ENCODE assay signal across 19 mouse cellular contexts in the genomic region with DNA sequence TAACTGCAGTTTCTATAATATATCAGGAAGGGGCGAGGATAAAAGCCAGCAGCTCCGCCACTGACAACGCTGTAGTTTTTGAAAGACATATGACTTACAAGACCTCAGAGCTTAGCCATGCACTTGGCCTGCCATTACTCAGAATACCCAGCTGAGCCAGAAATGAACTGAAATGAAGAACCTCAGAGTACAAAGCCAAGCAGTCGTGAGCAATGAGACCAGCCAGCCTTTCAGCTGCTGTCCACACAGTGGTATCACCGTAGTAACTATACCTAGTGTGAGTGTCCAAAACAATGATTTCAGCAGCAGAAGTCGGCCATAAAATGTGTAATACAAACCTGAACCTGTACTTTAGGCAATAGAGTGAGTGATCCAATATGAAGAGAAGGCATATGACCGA. TPM values are rescaled to one million over a fixed set of nuclear protein-coding genes. Genes with fewer than 3 reads are reported as not detected.
DNase-seq lines count a peak whose midpoint lies in the region; ATAC-seq and TF ChIP-seq lines count a peak whose summit lies in the region.
"Had no signal": no experiment of that assay in that cellular context is flagged by ENCODE, and none has a peak within 500 bp of the region (broad histone marks: within the 10 kb centered on the region; RNA-seq: fewer than 3 reads in every experiment).

No protein-coding gene starts in this region.

- DNase-seq in Muller cell, postnatal 12 days (ENCODE audit: inconsistent ontology term): peak; percentile 61
- DNase-seq in Patski (ENCODE audit: low read depth, low spot score): peak; percentile 28
- DNase-seq in fibroblast of lung, adult 2 months (ENCODE audit: low read depth): peak; percentile 7
- no peak for DNase-seq in heart, postnatal 10 days
- no peak for DNase-seq in urinary bladder, postnatal 4 days (ENCODE audit: low spot score in 2 of 2)
- DNase-seq in cerebellum, adult 9-11 months: no peak
- DNase-seq: adrenal gland, postnatal 10 days; cerebellum, adult 18-20 months; cerebellum, adult 9-10 months; cerebellum, postnatal 25 days; gastrocnemius, postnatal 10 days; gastrocnemius, postnatal 36 days had no signal

- no peak for TF ChIP-seq CTCF in Patski (IDR thresholded peaks at IDR 0.05)

- in situ Hi-C loops in Patski (cut with MboI; ENCODE audit: low pct_unique_long_range_greater_than_20kb): no loop called here

- POLR2A ChIA-PET in Patski (lab: Charles Lee): no interaction called here

- intact Hi-C loops in heart, postnatal 10 days (cut with DNase I): no loop called here

- peak; percentile 23 for ATAC-seq in Patski
- ATAC-seq: activated CD4-positive, CD25-positive, alpha-beta regulatory T cell, adult 4 months; forebrain, embryonic 15.5 days; intestine, postnatal 0 days had no signal

- CTCF ChIA-PET in Patski (lab: Charles Lee): interaction anchor here (1.6 kb wide), 1 partner anchor 13 kb away, joined by 3 read pairs; no protein-coding TSS in a partner anchor

- H3K27me3 ChIP-seq in Patski: no peaks in the 10 kb centered on the region
- H3K27me3 ChIP-seq: embryonic facial prominence, embryonic 12.5 days; forebrain, embryonic 12.5 days; forebrain, embryonic 15.5 days; hindbrain, embryonic 12.5 days; hindbrain, embryonic 15.5 days had no signal

RNA-seq across cellular contexts. Expression of gene Pik3r6, which starts 35.4 kb away (rescaled TPM):
- 1.5 TPM for polyA plus RNA-seq in Patski (2021)
- 1 to 10 TPM; 7.4 to 9.6 TPM for total RNA-seq in heart, postnatal 10 days (2021)
- polyA plus RNA-seq: activated CD4-positive, CD25-positive, alpha-beta regulatory T cell, adult 4 months had no signal

RNA-seq across cellular contexts. Expression of gene Pik3r5, which starts 35.5 kb away (rescaled TPM):
- 5.7 TPM for polyA plus RNA-seq in Patski (2021)
- total RNA-seq in heart, postnatal 10 days (2021): 1 to 10 TPM in 1 of 2 experiments, under 1 TPM in 1; 0.72 to 1.3 TPM

Comparison
In these comparisons a context has a peak if more than half of its experiments do, and no peak if none do; other contexts are left out.
1. DNase-seq: peak in Muller cell, postnatal 12 days (single experiment), Patski (single experiment) and fibroblast of lung, adult 2 months (single experiment); none in heart, postnatal 10 days (0 of 2), urinary bladder, postnatal 4 days (0 of 2) and cerebellum, adult 9-11 months (single experiment).